Mouse (Mus musculus): ENCODE measurements around the gene Spata31d1a. TPM values are rescaled to one million over a fixed set of nuclear protein-coding genes. Genes with fewer than 3 reads are reported as not detected.
A peak's percentile ranks its signal among the peaks of the same experiment; 100 is the strongest.
"Not testable (repeated sequence)": the region's sequence is repeated elsewhere in the genome, so short reads cannot be mapped to it uniquely, and the experiment has no call there.

The Spata31d1a gene
- polyA plus RNA-seq, 1 experiment from 2014 or later: not detected

DNA sequence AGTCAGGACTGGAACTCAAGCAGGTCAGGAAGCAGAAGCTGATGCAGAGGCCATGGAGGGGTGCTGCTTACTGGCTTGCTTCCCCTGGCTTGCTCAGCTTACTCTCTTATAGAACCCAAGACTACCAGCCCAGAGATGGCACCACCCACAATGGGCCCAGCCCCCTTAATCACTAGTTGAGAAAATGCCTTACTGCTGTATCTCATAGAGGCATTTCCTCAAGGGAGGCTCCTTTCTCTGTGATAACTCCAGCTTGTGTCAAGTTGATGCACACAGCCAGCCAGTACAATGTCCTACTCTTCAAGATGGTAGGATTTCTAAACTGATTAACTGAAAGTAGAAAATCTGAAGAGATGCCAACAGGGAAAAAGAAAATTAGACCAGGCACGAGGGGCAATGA is 12.0 kb upstream of the Spata31d1a start:
- H3K4me3 ChIP-seq (ENCODE audit: low read depth, low read length); H3K9me3 ChIP-seq (replicated peaks; ENCODE audit: control insufficient read depth, low read length); H3K36me3 ChIP-seq (replicated peaks; ENCODE audit: control insufficient read depth, insufficient read depth, low read depth, low read length); H3K4me2 ChIP-seq (ENCODE audit: low read depth, low read length); H3K27ac ChIP-seq (replicated peaks; ENCODE audit: low read depth, low read length); DNase-seq (ENCODE audit: low spot score); H3K9ac ChIP-seq (replicated peaks; ENCODE audit: low read length); H3K27me3 ChIP-seq (ENCODE audit: control insufficient read depth, insufficient read depth, low read length); ATAC-seq (replicated peaks; ENCODE audit: insufficient number of reproducible peaks, low FRiP score, low TSS enrichment, low read depth); H3K4me1 ChIP-seq (ENCODE audit: control insufficient read depth, insufficient read depth, low read length): not testable (repeated sequence)
- 85% methylated on average over 1 of the region's 1 CpGs for WGBS

GRCm38 (mm10) chr13:59719475-59719874 is 9.3 kb upstream of the Spata31d1a start:
- H3K9ac ChIP-seq (replicated peaks; ENCODE audit: low read length): no peak overlapping the region
- H3K4me3 ChIP-seq (ENCODE audit: low read depth, low read length): no peak overlapping the region
- ATAC-seq (replicated peaks; ENCODE audit: insufficient number of reproducible peaks, low FRiP score, low TSS enrichment, low read depth) (no peak), DNase-seq (ENCODE audit: low spot score) (no peak)
- H3K27me3 ChIP-seq (ENCODE audit: control insufficient read depth, insufficient read depth, low read length): no peaks in the 10 kb centered on the region
- no peaks in the 10 kb centered on the region for H3K9me3 ChIP-seq (replicated peaks; ENCODE audit: control insufficient read depth, low read length)
- H3K4me2 ChIP-seq (ENCODE audit: low read depth, low read length): no peak overlapping the region
- H3K36me3 ChIP-seq (replicated peaks; ENCODE audit: control insufficient read depth, insufficient read depth, low read depth, low read length): no peaks in the 10 kb centered on the region
- no peak overlapping the region for H3K27ac ChIP-seq (replicated peaks; ENCODE audit: low read depth, low read length)
- WGBS: 85% methylated on average over 1 of the region's 1 CpGs
- H3K4me1 ChIP-seq (ENCODE audit: control insufficient read depth, insufficient read depth, low read length): no peaks in the 10 kb centered on the region

- not testable (repeated sequence) for H3K4me1 ChIP-seq (ENCODE audit: control insufficient read depth, insufficient read depth, low read length); H3K4me3 ChIP-seq (ENCODE audit: low read depth, low read length); H3K36me3 ChIP-seq (replicated peaks; ENCODE audit: control insufficient read depth, insufficient read depth, low read depth, low read length); DNase-seq (ENCODE audit: low spot score); H3K4me2 ChIP-seq (ENCODE audit: low read depth, low read length); H3K27me3 ChIP-seq (ENCODE audit: control insufficient read depth, insufficient read depth, low read length); H3K9ac ChIP-seq (replicated peaks; ENCODE audit: low read length); H3K9me3 ChIP-seq (replicated peaks; ENCODE audit: control insufficient read depth, low read length); H3K27ac ChIP-seq (replicated peaks; ENCODE audit: low read depth, low read length)
- 37% methylated on average over 6 of the region's 6 CpGs for WGBS
- ATAC-seq (replicated peaks; ENCODE audit: insufficient number of reproducible peaks, low FRiP score, low TSS enrichment, low read depth): peak; percentile 59; the same call in 1 of the 2 replicates
Observed at GRCm38 (mm10) chr13:59718857-59719440, 8.8 kb upstream of the Spata31d1a start.

- H3K4me1 ChIP-seq (ENCODE audit: control insufficient read depth, insufficient read depth, low read length): no peaks in the 10 kb centered on the region
Observed at GRCm38 (mm10) chr13:59713710-59714109, 3.6 kb upstream of the Spata31d1a start.

DNA sequence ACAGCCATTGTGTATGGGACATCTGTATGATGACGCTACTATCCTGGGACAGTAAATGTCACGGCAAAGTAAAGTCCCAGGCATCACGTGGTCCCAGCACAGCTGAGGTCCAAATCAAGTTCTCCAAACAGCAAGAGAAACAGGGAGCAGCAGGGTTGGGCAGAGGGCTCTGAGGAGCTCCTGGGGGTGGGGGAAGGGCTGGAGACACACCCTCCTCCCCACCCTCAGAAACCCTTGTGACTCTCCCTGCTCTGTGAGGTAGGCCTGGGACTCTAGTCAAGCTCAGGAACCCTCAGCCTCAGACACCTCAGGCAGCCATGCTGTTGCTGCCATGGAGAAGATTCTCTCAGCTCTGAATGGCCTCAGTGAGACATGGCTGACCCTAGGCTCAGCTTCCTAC is 1.9 kb upstream of the Spata31d1a start, which contains the start of gene Spata31d1b:
Spata31d1b (plus strand) TSS at position 301 of the 400 bp plus-strand sequence.
- H3K4me2 ChIP-seq (ENCODE audit: low read depth, low read length); ATAC-seq (replicated peaks; ENCODE audit: insufficient number of reproducible peaks, low FRiP score, low TSS enrichment, low read depth); H3K4me1 ChIP-seq (ENCODE audit: control insufficient read depth, insufficient read depth, low read length); H3K9me3 ChIP-seq (replicated peaks; ENCODE audit: control insufficient read depth, low read length); DNase-seq (ENCODE audit: low spot score); H3K4me3 ChIP-seq (ENCODE audit: low read depth, low read length); H3K36me3 ChIP-seq (replicated peaks; ENCODE audit: control insufficient read depth, insufficient read depth, low read depth, low read length); H3K27me3 ChIP-seq (ENCODE audit: control insufficient read depth, insufficient read depth, low read length); H3K27ac ChIP-seq (replicated peaks; ENCODE audit: low read depth, low read length); H3K9ac ChIP-seq (replicated peaks; ENCODE audit: low read length): not testable (repeated sequence)
- 74% methylated on average over 3 of the region's 3 CpGs for WGBS

More at GRCm38 (mm10) chr13:59713710-59714109, 3.6 kb upstream of the Spata31d1a start:
- no peaks in the 10 kb centered on the region for H3K36me3 ChIP-seq (replicated peaks; ENCODE audit: control insufficient read depth, insufficient read depth, low read depth, low read length)
- H3K27me3 ChIP-seq (ENCODE audit: control insufficient read depth, insufficient read depth, low read length): no peaks in the 10 kb centered on the region
- 30% methylated on average over 3 of the region's 3 CpGs for WGBS
- no peak overlapping the region for H3K4me3 ChIP-seq (ENCODE audit: low read depth, low read length)
- H3K4me2 ChIP-seq (ENCODE audit: low read depth, low read length): no peak overlapping the region
- no peaks in the 10 kb centered on the region for H3K9me3 ChIP-seq (replicated peaks; ENCODE audit: control insufficient read depth, low read length)
- no peak overlapping the region for H3K27ac ChIP-seq (replicated peaks; ENCODE audit: low read depth, low read length)
- ATAC-seq (replicated peaks; ENCODE audit: insufficient number of reproducible peaks, low FRiP score, low TSS enrichment, low read depth) (no peak), DNase-seq (ENCODE audit: low spot score) (no peak)
- H3K9ac ChIP-seq (replicated peaks; ENCODE audit: low read length): no peak overlapping the region

- no peaks in the 10 kb centered on the region for H3K27me3 ChIP-seq (ENCODE audit: control insufficient read depth, insufficient read depth, low read length)
- no peak overlapping the region for H3K27ac ChIP-seq (replicated peaks; ENCODE audit: low read depth, low read length)
- H3K36me3 ChIP-seq (replicated peaks; ENCODE audit: control insufficient read depth, insufficient read depth, low read depth, low read length): no peaks in the 10 kb centered on the region
- no peak overlapping the region for H3K9ac ChIP-seq (replicated peaks; ENCODE audit: low read length)
- WGBS: 43% methylated on average over 12 of the region's 12 CpGs
- H3K9me3 ChIP-seq (replicated peaks; ENCODE audit: control insufficient read depth, low read length): no peaks in the 10 kb centered on the region
- no peak overlapping the region for H3K4me3 ChIP-seq (ENCODE audit: low read depth, low read length)
- ATAC-seq (replicated peaks; ENCODE audit: insufficient number of reproducible peaks, low FRiP score, low TSS enrichment, low read depth): no peak
- no peaks in the 10 kb centered on the region for H3K4me1 ChIP-seq (ENCODE audit: control insufficient read depth, insufficient read depth, low read length)
- peak; percentile 41 for DNase-seq (ENCODE audit: low spot score)
- H3K4me2 ChIP-seq (ENCODE audit: low read depth, low read length): peak overlapping the region; percentile 13; the same call in 1 of the 2 replicates
Observed at GRCm38 (mm10) chr13:59704562-59704961, 5.6 kb downstream of the Spata31d1a start.

DNA sequence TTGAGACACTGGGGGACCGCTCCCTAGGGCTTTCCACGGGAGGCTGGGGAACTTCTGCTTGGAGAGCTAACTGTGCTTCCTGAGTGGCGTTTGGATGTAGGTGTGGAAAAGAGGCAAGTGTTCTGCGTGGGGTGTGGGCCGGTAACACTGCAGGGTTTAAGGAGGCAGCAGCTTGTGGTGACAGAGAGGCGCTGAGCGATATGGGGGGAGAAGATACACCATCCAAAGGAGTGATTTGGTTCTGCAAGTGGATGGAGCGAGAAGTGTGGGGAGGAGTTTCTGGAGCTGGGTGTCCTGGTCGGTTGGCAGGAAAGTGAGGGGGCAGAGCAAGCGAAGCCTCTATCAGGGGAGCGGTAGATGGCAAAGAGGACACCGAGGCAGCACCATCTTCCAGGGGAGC is 6.6 kb downstream of the Spata31d1a start:
- ATAC-seq (replicated peaks; ENCODE audit: insufficient number of reproducible peaks, low FRiP score, low TSS enrichment, low read depth): no peak
- Histone ChIP-seq H3K36me3 (replicated peaks; ENCODE audit: control insufficient read depth, insufficient read depth, low read depth, low read length) (no peaks in the 10 kb centered on the region), H3K9ac (replicated peaks; ENCODE audit: low read length) (no peak overlapping the region), H3K27me3 (ENCODE audit: control insufficient read depth, insufficient read depth, low read length) (no peaks in the 10 kb centered on the region), H3K27ac (replicated peaks; ENCODE audit: low read depth, low read length) (no peak overlapping the region), H3K4me2 (ENCODE audit: low read depth, low read length) (no peak overlapping the region), H3K9me3 (replicated peaks; ENCODE audit: control insufficient read depth, low read length) (no peaks in the 10 kb centered on the region), H3K4me1 (ENCODE audit: control insufficient read depth, insufficient read depth, low read length) (no peaks in the 10 kb centered on the region), H3K4me3 (ENCODE audit: low read depth, low read length) (no peak overlapping the region)
- 83% methylated on average over 12 of the region's 12 CpGs for WGBS
- DNase-seq (ENCODE audit: low spot score): no peak

GRCm38 (mm10) chr13:59700137-59700536 is 10.0 kb downstream of the Spata31d1a start:
- not testable (repeated sequence) for H3K36me3 ChIP-seq (replicated peaks; ENCODE audit: control insufficient read depth, insufficient read depth, low read depth, low read length); H3K27ac ChIP-seq (replicated peaks; ENCODE audit: low read depth, low read length); H3K4me1 ChIP-seq (ENCODE audit: control insufficient read depth, insufficient read depth, low read length); DNase-seq (ENCODE audit: low spot score); H3K4me3 ChIP-seq (ENCODE audit: low read depth, low read length); ATAC-seq (replicated peaks; ENCODE audit: insufficient number of reproducible peaks, low FRiP score, low TSS enrichment, low read depth); H3K9me3 ChIP-seq (replicated peaks; ENCODE audit: control insufficient read depth, low read length); H3K27me3 ChIP-seq (ENCODE audit: control insufficient read depth, insufficient read depth, low read length); H3K4me2 ChIP-seq (ENCODE audit: low read depth, low read length); H3K9ac ChIP-seq (replicated peaks; ENCODE audit: low read length)
- WGBS: 53% methylated on average over 1 of the region's 1 CpGs
